Mouse (Mus musculus) cortical plate, adult 2 months (tissue): ENCODE results near the gene Xpnpep3.

Experiments
- CTCF ChIP-seq: fragments of 200-500 bp; IDR thresholded peaks from 2 replicates; pipeline ENCODE4 v1.5.1; 2011; ENCODE audit warnings: mild to moderate bottlenecking, control low read depth, low read length; ENCODE audit not compliant: insufficient read depth; ENCODE audit errors: extremely low read depth
- POLR2A ChIP-seq: fragments of 200-500 bp; IDR thresholded peaks from 2 replicates; pipeline ENCODE4 v1.6.1; 2011; ENCODE audit warnings: mild to moderate bottlenecking, low read length, control low read depth; ENCODE audit not compliant: insufficient read depth; ENCODE audit errors: extremely low read depth

DNA sequence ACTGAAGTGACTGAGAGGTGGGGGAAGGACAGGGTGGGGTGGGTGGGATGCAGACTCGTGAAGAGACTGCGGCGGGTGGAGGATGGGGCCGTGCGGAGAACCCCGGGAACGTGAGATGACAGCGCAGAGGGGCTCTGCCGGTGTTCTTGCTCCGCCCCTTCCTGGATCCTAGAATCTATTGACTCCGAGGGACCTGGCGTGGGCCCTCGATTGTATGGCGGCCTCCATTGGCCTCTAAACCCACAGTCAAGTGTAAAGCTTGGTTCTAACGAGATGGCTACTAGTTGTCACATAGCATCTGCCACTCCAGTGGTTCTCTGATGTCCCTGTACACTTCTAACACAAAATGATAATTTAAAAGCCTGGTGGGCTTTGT lies 66.8 kb downstream of the Xpnpep3 start:
- no peak for TF ChIP-seq POLR2A
- TF ChIP-seq CTCF = no peak
